In the genomic region with DNA sequence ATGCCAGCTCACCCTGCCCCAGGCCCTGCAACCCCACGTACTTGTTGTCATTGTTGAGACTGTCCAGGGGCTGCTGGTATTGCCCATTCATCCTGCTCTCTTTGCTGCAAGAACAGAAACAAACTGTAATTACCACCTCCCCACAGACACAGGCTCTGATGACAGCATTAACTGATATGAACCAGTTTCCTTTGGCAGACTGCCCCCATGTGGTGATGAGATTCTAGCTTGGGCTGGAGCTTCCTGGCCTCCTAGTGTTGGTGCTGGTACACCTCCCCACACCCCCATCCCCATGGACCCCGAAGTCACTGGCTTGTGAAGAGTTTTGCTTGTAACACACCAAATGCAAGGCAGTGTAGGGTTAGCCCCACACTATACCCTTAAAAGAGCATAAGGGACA, we compare ENCODE assay signal across 9 mouse cellular contexts. TPM values are rescaled to one million over a fixed set of nuclear protein-coding genes. Genes with fewer than 3 reads are reported as not detected.
DNase-seq lines count a peak whose midpoint lies in the region; ATAC-seq lines count a peak whose summit lies in the region.
"Had no signal": no experiment of that assay in that cellular context is flagged by ENCODE, and none has a peak within 500 bp of the region (broad histone marks: within the 10 kb centered on the region; RNA-seq: fewer than 3 reads in every experiment).

No protein-coding gene starts in this region.

- no peak overlapping the region for H3K4me3 ChIP-seq in midbrain, embryonic 16.5 days (ENCODE audit: low read depth, low read length)
- H3K4me3 ChIP-seq in intestine, embryonic 16.5 days (ENCODE audit: low read length) = no peak overlapping the region
- H3K4me3 ChIP-seq: heart, embryonic 15.5 days had no signal

- no peak for ATAC-seq in midbrain, embryonic 16.5 days
- no peak for ATAC-seq in intestine, embryonic 16.5 days

- no peaks in the 10 kb centered on the region for H3K4me1 ChIP-seq in midbrain, embryonic 16.5 days (ENCODE audit: control insufficient read depth, insufficient read depth, low read length)
- no peaks in the 10 kb centered on the region for H3K4me1 ChIP-seq in intestine, embryonic 16.5 days (ENCODE audit: control insufficient read depth, insufficient read depth, low read length)

- no peak overlapping the region for H3K4me2 ChIP-seq in midbrain, embryonic 16.5 days (ENCODE audit: low read length)
- no peak overlapping the region for H3K4me2 ChIP-seq in intestine, embryonic 16.5 days (ENCODE audit: low read depth, low read length)
- H3K4me2 ChIP-seq: heart, embryonic 15.5 days had no signal

- no peaks in the 10 kb centered on the region for H3K9me3 ChIP-seq in midbrain, embryonic 16.5 days (replicated peaks; ENCODE audit: control insufficient read depth, low read length, poor library complexity, severe bottlenecking)
- no peaks in the 10 kb centered on the region for H3K9me3 ChIP-seq in intestine, embryonic 16.5 days (ENCODE audit: control insufficient read depth, low read length)
- H3K9me3 ChIP-seq: heart, embryonic 15.5 days had no signal

- peaks cover 77% of the 10 kb centered on the region for H3K36me3 ChIP-seq in midbrain, embryonic 16.5 days (ENCODE audit: control insufficient read depth, insufficient read depth, low read length)
- peaks cover 36% of the 10 kb centered on the region for H3K36me3 ChIP-seq in intestine, embryonic 16.5 days (ENCODE audit: control insufficient read depth, insufficient read depth, low read length)

- 87% methylated on average over 2 of the region's 2 CpGs for WGBS in midbrain, embryonic 16.5 days
- WGBS in intestine, embryonic 16.5 days = 82% methylated on average over 2 of the region's 2 CpGs

- intact Hi-C loops in gastrocnemius, postnatal 14 days (cut with DNase I; ENCODE audit: low total_unique reads) = no loop called here

- H3K27ac ChIP-seq in midbrain, embryonic 16.5 days (ENCODE audit: low read length) = no peak overlapping the region
- H3K27ac ChIP-seq in intestine, embryonic 16.5 days (ENCODE audit: low read length) = no peak overlapping the region
- H3K27ac ChIP-seq: heart, embryonic 15.5 days had no signal

- no peak overlapping the region for H3K9ac ChIP-seq in midbrain, embryonic 16.5 days (ENCODE audit: low read depth, low read length)
- H3K9ac ChIP-seq in intestine, embryonic 16.5 days (ENCODE audit: low read depth, low read length) = no peak overlapping the region
- H3K9ac ChIP-seq: heart, embryonic 15.5 days had no signal

- DNase-seq in gastrocnemius, postnatal 14 days = peak; percentile 14
- DNase-seq in gastrocnemius, postnatal 25 days = no peak
- DNase-seq in urinary bladder, postnatal 14 days (ENCODE audit: low spot score) = peak; percentile 36
- no peak for DNase-seq in urinary bladder, postnatal 25 days (ENCODE audit: low spot score)
- DNase-seq in kidney, postnatal 14 days = peak; percentile 44
- peak; percentile 28 for DNase-seq in retina, embryonic 14.5 days (ENCODE audit: low spot score)

- no peaks in the 10 kb centered on the region for H3K27me3 ChIP-seq in midbrain, embryonic 16.5 days (ENCODE audit: control insufficient read depth, insufficient read depth, low read depth, low read length)
- no peaks in the 10 kb centered on the region for H3K27me3 ChIP-seq in intestine, embryonic 16.5 days (replicated peaks; ENCODE audit: control insufficient read depth, insufficient read depth, low read length)
- H3K27me3 ChIP-seq: heart, embryonic 15.5 days had no signal

RNA-seq across cellular contexts. Expression of gene Usp22, which starts 19.1 kb away (rescaled TPM):
- 10 to 100 TPM; 18.3 to 23.8 TPM for total RNA-seq in gastrocnemius, postnatal 14 days (2021)
- 10 to 100 TPM; 14.0 TPM for total RNA-seq in gastrocnemius, postnatal 25 days (2021)
- 439 and 447 TPM in 2 replicates for polyA plus RNA-seq in midbrain, embryonic 16.5 days (2015; fragmentation: Nextera tagmentation; extraction: Ambion mirVana)
- 72.5 and 80.2 TPM in 2 replicates for polyA plus RNA-seq in intestine, embryonic 16.5 days (2015; fragmentation: Nextera tagmentation; extraction: Ambion mirVana)

RNA-seq across cellular contexts. Expression of gene Tnfrsf13b, which starts 29.2 kb away (rescaled TPM):
- total RNA-seq in gastrocnemius, postnatal 14 days (2021) = under 1 TPM; 0.29 to 0.37 TPM
- under 1 TPM; 0.20 to 0.75 TPM for total RNA-seq in gastrocnemius, postnatal 25 days (2021)
- polyA plus RNA-seq in midbrain, embryonic 16.5 days (2015; fragmentation: Nextera tagmentation; extraction: Ambion mirVana) = 0.94 and 1.2 TPM in 2 replicates
- 1.8 and 2.5 TPM in 2 replicates for polyA plus RNA-seq in intestine, embryonic 16.5 days (2015; fragmentation: Nextera tagmentation; extraction: Ambion mirVana)

RNA-seq across cellular contexts. Expression of gene Aldh3a1, which starts 51.6 kb away (rescaled TPM):
- under 1 TPM in 1 of 2 experiments, not detected in 1; 0.23 TPM for total RNA-seq in gastrocnemius, postnatal 14 days (2021)
- total RNA-seq in gastrocnemius, postnatal 25 days (2021) = under 1 TPM; 0.15 to 0.21 TPM
- polyA plus RNA-seq in midbrain, embryonic 16.5 days (2015; fragmentation: Nextera tagmentation; extraction: Ambion mirVana) = 0.12 and 0.18 TPM in 2 replicates
- 0.07 and 0.12 TPM in 2 replicates for polyA plus RNA-seq in intestine, embryonic 16.5 days (2015; fragmentation: Nextera tagmentation; extraction: Ambion mirVana)

Comparison
In these comparisons a context has a peak if more than half of its experiments do, and no peak if none do; other contexts are left out.
1. DNase-seq: peak in gastrocnemius, postnatal 14 days (single experiment), urinary bladder, postnatal 14 days (single experiment), kidney, postnatal 14 days (single experiment) and retina, embryonic 14.5 days (single experiment); none in gastrocnemius, postnatal 25 days (single experiment) and urinary bladder, postnatal 25 days (single experiment).